Mouse (Mus musculus): ENCODE measurements at regions not wholly inside any gene's neighbourhood (a gene's known extent, or its start where the extent isn't known, plus 50 kb on each side); places are given as distances from the start of the nearest gene placed in this dataset.
"Not testable (repeated sequence)": the region's sequence is repeated elsewhere in the genome, so short reads cannot be mapped to it uniquely, and the experiment has no call there.

DNA sequence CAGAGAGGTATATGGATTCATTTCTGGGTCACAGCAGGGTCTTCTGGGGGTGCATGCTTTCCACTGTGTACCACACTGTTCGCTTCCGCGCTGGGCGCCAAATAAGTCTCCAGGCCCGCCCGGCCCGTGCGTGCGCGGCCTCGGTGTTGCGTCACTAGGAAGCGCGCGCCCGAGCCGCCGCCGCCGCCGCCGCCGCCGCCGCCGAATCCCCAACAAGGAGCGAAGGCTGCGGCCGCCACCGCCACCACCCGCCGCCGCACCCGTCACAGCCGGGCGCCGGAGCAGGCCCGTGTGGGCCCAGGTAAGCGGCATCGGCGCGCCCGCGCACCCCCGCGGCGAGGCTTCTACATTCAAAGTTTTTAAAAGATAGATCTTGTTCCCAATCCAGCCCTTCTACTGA is 57.1 kb upstream of the Gm21119 start:
- peak overlapping the region; percentile 32 for H3K4me3 ChIP-seq
- not testable (repeated sequence) for H3K9ac ChIP-seq (replicated peaks); H3K4me1 ChIP-seq; H3K27ac ChIP-seq (replicated peaks); H3K9me3 ChIP-seq; H3K36me3 ChIP-seq; H3K27me3 ChIP-seq
- WGBS: 45% methylated on average over 47 of the region's 47 CpGs
- H3K4me2 ChIP-seq (replicated peaks): peak overlapping the region; percentile 26
- ATAC-seq (replicated peaks): peak; percentile 98
